Mouse (Mus musculus): Measurements from ENCODE around the gene Crybb2. TPM values are rescaled to one million over a fixed set of nuclear protein-coding genes. Genes with fewer than 3 reads are reported as not detected.
"Not testable (repeated sequence)": the region's sequence is repeated elsewhere in the genome, so short reads cannot be mapped to it uniquely, and the experiment has no call there.

Gene Crybb2
- not detected in 2 replicates for polyA plus RNA-seq (2016; fragmentation: Nextera tagmentation; extraction: Ambion mirVana)

DNA sequence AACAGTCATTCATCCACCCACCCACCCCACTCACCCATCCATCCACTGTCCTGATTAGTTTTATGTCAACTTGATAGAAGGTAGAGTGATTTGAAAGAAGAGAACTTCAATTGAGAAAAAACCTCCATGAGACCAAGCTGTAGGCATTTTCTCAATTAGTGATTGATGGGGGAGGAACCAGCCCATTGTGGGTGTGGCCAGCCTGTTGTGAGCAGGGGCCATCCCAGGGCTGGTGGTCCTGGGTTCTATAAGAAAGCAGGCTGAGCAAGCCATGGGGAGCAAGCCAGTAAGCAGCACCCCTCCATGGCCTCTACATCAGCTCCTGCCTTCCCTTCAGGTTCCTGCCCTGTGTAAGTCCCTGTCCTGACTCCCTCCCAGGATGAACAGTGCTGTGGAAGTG, at the start of gene Crybb2:
Gene Crybb2 (minus strand): TSS at position 101 of the 400 bp plus-strand sequence.
- Histone ChIP-seq H3K9ac (no peak within 1 kb of the TSS), H3K27ac (no peak within 1 kb of the TSS), H3K4me1 (0 out of 2 replicates have a peak, but pooled peaks cover 4% of the 10 kb centered on the region), H3K9me3 (replicated peaks) (no peaks in the 10 kb centered on the region), H3K27me3 (0 out of 2 replicates have a peak, but pooled peaks cover 3% of the 10 kb centered on the region), H3K4me3 (no peak within 1 kb of the TSS), H3K36me3 (no peaks in the 10 kb centered on the region), H3K4me2 (replicated peaks) (no peak within 1 kb of the TSS)
- no peak for ATAC-seq (ENCODE audit: low FRiP score)

GRCm38 (mm10) chr5:113119291-113119690, 49.4 kb upstream of the Crybb2 start:
- H3K4me1 ChIP-seq = peaks cover 44% of the 10 kb centered on the region
- H3K27ac ChIP-seq = no peak overlapping the region
- H3K27me3 ChIP-seq = 0 out of 2 replicates have a peak, but pooled peaks cover 3% of the 10 kb centered on the region
- no peaks in the 10 kb centered on the region for H3K36me3 ChIP-seq
- H3K9ac ChIP-seq = no peak overlapping the region
- ATAC-seq (ENCODE audit: low FRiP score) = no peak
- no peak overlapping the region for H3K4me3 ChIP-seq
- no peaks in the 10 kb centered on the region for H3K9me3 ChIP-seq (replicated peaks)
- H3K4me2 ChIP-seq (replicated peaks) = no peak overlapping the region
- 83% methylated on average over 9 of the region's 9 CpGs for WGBS

DNA sequence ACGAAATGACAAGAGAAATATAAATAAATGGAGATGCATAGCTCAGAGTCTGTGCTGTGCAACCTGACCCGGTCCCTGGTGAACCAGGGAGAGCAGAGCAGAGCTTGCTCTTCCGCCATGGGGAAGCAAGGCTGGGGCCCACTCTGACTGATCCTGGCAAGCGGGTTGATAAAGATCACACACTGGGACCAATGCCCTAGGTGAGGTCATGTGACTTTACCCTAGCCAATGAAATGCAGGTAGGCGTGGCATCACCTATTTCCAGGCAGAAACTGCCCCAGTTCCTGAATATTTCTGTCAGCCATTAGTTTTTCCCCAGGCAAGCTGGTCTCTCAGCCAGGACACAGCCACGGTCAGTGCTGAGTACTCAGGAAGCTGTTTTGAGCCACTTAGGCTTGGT, 48.8 kb upstream of the Crybb2 start:
- 58% methylated on average over 6 of the region's 6 CpGs for WGBS

DNA sequence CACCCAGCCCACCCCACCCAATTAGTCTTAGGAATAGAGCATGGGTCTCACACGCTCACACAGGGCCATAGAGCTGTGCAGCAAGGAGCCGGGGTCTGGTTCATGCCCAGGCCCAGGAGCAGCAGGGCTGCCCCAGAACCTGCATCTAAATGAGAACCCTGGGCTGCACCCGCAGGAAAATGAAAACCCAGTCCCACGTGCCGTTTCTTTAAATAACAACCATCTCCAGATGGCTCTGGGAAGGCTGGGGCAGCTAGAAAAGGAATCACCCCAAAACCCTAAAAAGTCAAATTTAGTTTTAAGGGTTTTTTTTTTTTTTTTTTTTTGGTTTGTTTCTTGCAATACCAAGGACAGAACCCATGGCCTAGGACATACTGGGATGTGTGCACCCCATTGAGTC, 47.4 kb upstream of the Crybb2 start:
- H3K4me1 ChIP-seq = peaks cover 49% of the 10 kb centered on the region
- H3K9ac ChIP-seq = no peak overlapping the region
- H3K27me3 ChIP-seq = 0 out of 2 replicates have a peak, but pooled peaks cover 3% of the 10 kb centered on the region
- H3K27ac ChIP-seq = no peak overlapping the region
- no peak for ATAC-seq (ENCODE audit: low FRiP score)
- 76% methylated on average over 5 of the region's 5 CpGs for WGBS
- no peak overlapping the region for H3K4me2 ChIP-seq (replicated peaks)
- no peak overlapping the region for H3K4me3 ChIP-seq
- H3K9me3 ChIP-seq (replicated peaks) = no peaks in the 10 kb centered on the region; the same call in 1 of the 2 replicates
- no peaks in the 10 kb centered on the region for H3K36me3 ChIP-seq

More for the DNA sequence above, 48.8 kb upstream of the Crybb2 start:
- 0 out of 2 replicates have a peak, but pooled peaks cover 3% of the 10 kb centered on the region for H3K27me3 ChIP-seq
- no peak overlapping the region for H3K4me3 ChIP-seq
- no peak overlapping the region for H3K4me2 ChIP-seq (replicated peaks)
- H3K9me3 ChIP-seq (replicated peaks) = no peaks in the 10 kb centered on the region
- ATAC-seq (ENCODE audit: low FRiP score) = no peak
- peaks cover 49% of the 10 kb centered on the region for H3K4me1 ChIP-seq
- H3K9ac ChIP-seq = no peak overlapping the region
- no peaks in the 10 kb centered on the region for H3K36me3 ChIP-seq
- H3K27ac ChIP-seq = no peak overlapping the region

DNA sequence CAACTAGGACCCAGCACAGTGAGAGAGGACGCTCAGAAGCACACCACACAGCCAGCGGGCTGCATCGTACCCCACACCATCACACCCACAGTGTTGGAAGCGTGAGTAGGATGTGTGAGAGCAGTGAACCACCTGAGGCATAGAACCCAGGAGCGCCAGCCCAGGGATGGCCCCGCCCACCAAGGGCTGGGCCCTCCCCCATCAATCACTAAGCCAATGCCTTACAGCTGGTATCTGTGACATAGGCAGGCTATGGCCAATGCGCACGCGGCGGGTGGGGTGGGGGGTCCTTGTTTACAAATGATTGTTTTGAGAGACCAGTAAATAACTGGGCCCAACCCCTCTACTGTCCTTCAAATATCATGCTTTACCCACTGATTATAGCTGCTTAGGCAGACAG, 46.0 kb upstream of the Crybb2 start:
- Histone ChIP-seq H3K9ac (no peak overlapping the region), H3K27ac (no peak overlapping the region), H3K27me3 (0 out of 2 replicates have a peak, but pooled peaks cover 3% of the 10 kb centered on the region), H3K36me3 (no peaks in the 10 kb centered on the region), H3K4me1 (peaks cover 44% of the 10 kb centered on the region), H3K4me3 (no peak overlapping the region), H3K9me3 (replicated peaks) (no peaks in the 10 kb centered on the region; the same call in 1 of the 2 replicates), H3K4me2 (replicated peaks) (no peak overlapping the region)
- ATAC-seq (ENCODE audit: low FRiP score) = no peak
- 60% methylated on average over 10 of the region's 10 CpGs for WGBS

DNA sequence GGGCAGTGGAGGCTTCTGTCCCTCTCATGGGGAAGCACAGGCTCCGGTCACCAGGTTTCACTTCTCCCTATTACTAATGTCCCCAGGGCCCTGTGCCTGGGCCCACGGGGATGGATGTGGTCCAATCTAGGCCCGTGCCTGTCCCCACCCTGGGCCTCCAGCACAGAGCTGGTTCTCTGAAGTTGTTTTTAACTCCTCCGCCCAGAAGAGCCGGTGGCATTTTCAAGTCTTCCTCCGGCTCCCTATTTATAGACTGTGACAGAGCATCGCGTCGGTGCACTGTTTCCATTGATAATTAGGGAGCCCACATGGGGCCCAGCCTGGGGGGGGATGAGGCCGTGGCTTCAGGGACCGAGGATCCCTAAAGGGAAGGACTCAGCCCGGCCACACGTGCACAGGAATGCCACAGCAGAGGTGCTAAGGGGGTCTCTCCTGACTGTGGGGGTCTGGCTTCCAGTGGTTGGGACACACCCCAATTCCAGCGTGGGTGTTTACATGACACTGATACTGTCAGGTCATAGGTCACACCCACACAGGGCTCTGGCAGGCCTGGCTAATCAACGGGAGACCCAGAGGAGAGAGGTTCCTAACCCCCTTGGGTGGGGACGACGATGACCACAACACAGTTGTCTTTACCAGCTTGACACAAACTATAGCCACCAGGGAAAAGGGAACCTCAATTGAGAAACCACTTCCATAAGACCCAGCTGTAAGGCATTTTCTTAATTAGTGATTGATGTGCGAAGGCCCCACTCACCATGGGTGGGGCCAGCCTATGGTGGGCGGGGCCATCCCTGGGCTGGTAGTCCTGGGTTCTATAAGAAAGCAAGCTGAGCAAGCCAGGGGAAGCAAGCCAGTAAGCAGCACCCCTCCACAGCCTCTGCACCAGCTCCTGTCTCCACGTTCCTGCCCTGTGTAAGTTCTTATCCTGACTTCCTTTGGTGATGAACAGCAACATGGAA, 44.6 kb upstream of the Crybb2 start:
- no peak for ATAC-seq (ENCODE audit: low FRiP score)
- H3K27me3 ChIP-seq = 0 out of 2 replicates have a peak, but pooled peaks cover 3% of the 10 kb centered on the region
- H3K4me1 ChIP-seq = peaks cover 36% of the 10 kb centered on the region
- no peak overlapping the region for H3K27ac ChIP-seq
- 54% methylated on average over 20 of the region's 20 CpGs for WGBS
- no peaks in the 10 kb centered on the region; the same call in 1 of the 2 replicates for H3K9me3 ChIP-seq (replicated peaks)
- H3K4me3 ChIP-seq = no peak overlapping the region
- H3K36me3 ChIP-seq = no peaks in the 10 kb centered on the region
- no peak overlapping the region for H3K4me2 ChIP-seq (replicated peaks)
- no peak overlapping the region for H3K9ac ChIP-seq

- Histone ChIP-seq H3K27me3 (0 out of 2 replicates have a peak, but pooled peaks cover 3% of the 10 kb centered on the region), H3K27ac (no peak overlapping the region), H3K9ac (no peak overlapping the region), H3K4me2 (replicated peaks) (no peak overlapping the region), H3K36me3 (no peaks in the 10 kb centered on the region), H3K9me3 (replicated peaks) (no peaks in the 10 kb centered on the region; the same call in 1 of the 2 replicates), H3K4me1 (peaks cover 30% of the 10 kb centered on the region), H3K4me3 (no peak overlapping the region)
- WGBS = 51% methylated on average over 5 of the region's 5 CpGs
- no peak for ATAC-seq (ENCODE audit: low FRiP score)
These were observed 43.2 kb upstream of the Crybb2 start for GRCm38 (mm10) chr5:113113120-113113519.

DNA sequence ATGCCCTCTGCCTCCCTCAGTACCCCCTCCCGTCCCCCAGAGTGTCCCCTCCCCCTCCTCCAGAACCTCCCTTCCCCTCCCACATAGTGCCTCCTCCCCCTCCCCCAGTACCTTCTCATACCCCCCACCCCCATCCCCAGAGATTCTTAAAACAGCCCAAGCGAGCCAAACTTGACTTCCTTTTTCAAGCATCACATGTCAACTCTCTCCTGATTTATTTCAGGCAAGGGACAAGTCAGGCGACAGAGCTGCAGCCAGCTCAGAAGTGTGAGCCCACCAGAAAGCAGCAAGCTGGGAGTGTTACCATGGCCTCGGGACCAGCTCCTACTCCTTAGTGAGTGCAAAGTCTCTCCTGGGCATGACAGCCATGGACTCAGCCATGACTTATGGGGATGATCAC, 41.4 kb upstream of the Crybb2 start:
- Histone ChIP-seq H3K4me3 (no peak overlapping the region), H3K9me3 (replicated peaks) (no peaks in the 10 kb centered on the region; the same call in 1 of the 2 replicates), H3K4me1 (peaks cover 31% of the 10 kb centered on the region), H3K36me3 (no peaks in the 10 kb centered on the region), H3K9ac (no peak overlapping the region), H3K4me2 (replicated peaks) (no peak overlapping the region), H3K27me3 (no peaks in the 10 kb centered on the region), H3K27ac (peak overlapping the region; percentile 68; the same call in 1 of the 2 replicates)
- ATAC-seq (ENCODE audit: low FRiP score) = no peak
- 9% methylated on average over 4 of the region's 4 CpGs for WGBS

DNA sequence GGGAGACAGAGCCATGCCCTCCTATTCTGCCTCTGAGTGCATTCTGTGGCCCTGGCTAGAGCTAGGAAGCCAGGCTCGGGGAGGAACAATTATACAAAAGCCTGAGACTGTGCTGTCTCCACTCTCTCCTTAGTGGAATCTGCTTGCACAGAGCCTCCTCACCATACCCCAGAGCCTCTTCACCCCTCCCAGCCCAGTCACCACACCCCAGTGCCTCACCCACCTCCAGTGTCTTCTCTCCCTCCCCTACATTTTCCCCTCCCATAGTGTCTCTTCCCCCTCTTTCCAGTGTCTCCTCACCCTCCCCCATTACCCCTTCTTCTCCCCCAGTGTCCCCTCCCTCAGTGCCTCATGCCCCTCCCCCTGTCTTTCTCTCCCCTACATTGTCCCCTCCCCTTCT, 41.0 kb upstream of the Crybb2 start:
- H3K27ac ChIP-seq = peak overlapping the region; percentile 68
- H3K4me3 ChIP-seq = no peak overlapping the region
- peaks cover 31% of the 10 kb centered on the region for H3K4me1 ChIP-seq
- no peaks in the 10 kb centered on the region for H3K36me3 ChIP-seq
- H3K9me3 ChIP-seq (replicated peaks) = no peaks in the 10 kb centered on the region; the same call in 1 of the 2 replicates
- WGBS = 0% methylated on average over 1 of the region's 1 CpGs
- ATAC-seq (ENCODE audit: low FRiP score) = peak; percentile 29; the same call in 1 of the 2 replicates
- H3K9ac ChIP-seq = 0 out of 2 replicates have a peak overlapping the region, but pooled peaks have one; percentile 32
- H3K4me2 ChIP-seq (replicated peaks) = no peak overlapping the region
- H3K27me3 ChIP-seq = no peaks in the 10 kb centered on the region

GRCm38 (mm10) chr5:113109651-113110050, 39.7 kb upstream of the Crybb2 start:
- WGBS = 86% methylated on average over 2 of the region's 2 CpGs
- not testable (repeated sequence) for H3K27me3 ChIP-seq; H3K9me3 ChIP-seq (replicated peaks); H3K4me3 ChIP-seq; H3K9ac ChIP-seq; ATAC-seq (ENCODE audit: low FRiP score); H3K27ac ChIP-seq; H3K4me2 ChIP-seq (replicated peaks); H3K36me3 ChIP-seq
- H3K4me1 ChIP-seq = peaks cover 28% of the 10 kb centered on the region

- WGBS = 80% methylated on average over 11 of the region's 11 CpGs
These were observed 38.3 kb upstream of the Crybb2 start for GRCm38 (mm10) chr5:113108165-113108764.

GRCm38 (mm10) chr5:113107709-113108108, 37.8 kb upstream of the Crybb2 start:
- Histone ChIP-seq H3K4me3 (no peak overlapping the region), H3K36me3 (no peaks in the 10 kb centered on the region), H3K4me2 (replicated peaks) (no peak overlapping the region), H3K27me3 (no peaks in the 10 kb centered on the region), H3K9ac (no peak overlapping the region), H3K4me1 (peaks cover 24% of the 10 kb centered on the region), H3K27ac (no peak overlapping the region), H3K9me3 (replicated peaks) (no peaks in the 10 kb centered on the region)
- 76% methylated on average over 3 of the region's 3 CpGs for WGBS
- no peak for ATAC-seq (ENCODE audit: low FRiP score)

More at GRCm38 (mm10) chr5:113108165-113108764, 38.3 kb upstream of the Crybb2 start:
- no peaks in the 10 kb centered on the region; the same call in 1 of the 2 replicates for H3K9me3 ChIP-seq (replicated peaks)
- no peak overlapping the region for H3K4me2 ChIP-seq (replicated peaks)
- no peak overlapping the region for H3K27ac ChIP-seq
- H3K4me3 ChIP-seq = no peak overlapping the region
- no peaks in the 10 kb centered on the region for H3K27me3 ChIP-seq
- H3K4me1 ChIP-seq = peaks cover 20% of the 10 kb centered on the region
- no peaks in the 10 kb centered on the region for H3K36me3 ChIP-seq
- no peak for ATAC-seq (ENCODE audit: low FRiP score)
- no peak overlapping the region for H3K9ac ChIP-seq

All from hindbrain, embryonic 12.5 days (tissue).